Mouse (Mus musculus): ENCODE data around the gene Ush1g. TPM values are rescaled to one million over a fixed set of nuclear protein-coding genes. Genes with fewer than 3 reads are reported as not detected.

Gene Ush1g
- polyA plus RNA-seq, 1 experiment from 2014 or later = 0.16 TPM

GRCm38 (mm10) chr11:115290314-115290713 is 31.5 kb downstream of the Ush1g start:
- 91% methylated on average over 1 of the region's 1 CpGs for WGBS
- ATAC-seq (ENCODE audit: low FRiP score, low TSS enrichment) (no peak), DNase-seq (no peak)
- Histone ChIP-seq H3K36me3 (ENCODE audit: control insufficient read depth, insufficient read depth, low read length) (no peaks in the 10 kb centered on the region), H3K9ac (replicated peaks; ENCODE audit: low read length) (no peak overlapping the region), H3K27ac (replicated peaks; ENCODE audit: low read depth, low read length) (no peak overlapping the region), H3K4me2 (ENCODE audit: low read length) (no peak overlapping the region), H3K4me3 (replicated peaks; ENCODE audit: low read depth, low read length) (no peak overlapping the region), H3K27me3 (ENCODE audit: control insufficient read depth, insufficient read depth, low read length) (no peaks in the 10 kb centered on the region), H3K9me3 (ENCODE audit: control insufficient read depth, low read length) (no peaks in the 10 kb centered on the region), H3K4me1 (ENCODE audit: control insufficient read depth, insufficient read depth, low read length) (no peaks in the 10 kb centered on the region)

DNA sequence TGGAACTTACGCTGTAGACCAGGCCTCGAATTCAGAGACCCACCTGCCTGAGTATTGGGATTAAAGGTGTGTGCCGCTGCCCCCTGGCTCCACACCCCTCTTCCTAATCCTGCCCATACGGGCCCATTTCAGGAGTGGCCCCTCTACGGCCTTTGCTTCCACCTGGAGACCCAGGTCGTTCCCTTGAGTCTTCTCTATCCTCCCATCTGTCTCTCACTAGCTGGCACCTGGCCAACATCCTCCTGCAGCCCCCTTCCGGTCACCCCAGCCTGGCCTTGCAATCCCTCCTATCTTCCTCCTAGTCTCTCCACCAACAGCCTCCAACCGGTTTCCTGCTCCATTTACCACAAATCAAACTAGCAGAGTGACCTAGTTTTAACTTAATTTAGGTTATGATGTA is 32.0 kb downstream of the Ush1g start:
- Histone ChIP-seq H3K4me2 (ENCODE audit: low read length) (no peak overlapping the region), H3K4me3 (replicated peaks; ENCODE audit: low read depth, low read length) (no peak overlapping the region), H3K27ac (replicated peaks; ENCODE audit: low read depth, low read length) (no peak overlapping the region), H3K4me1 (ENCODE audit: control insufficient read depth, insufficient read depth, low read length) (no peaks in the 10 kb centered on the region), H3K27me3 (ENCODE audit: control insufficient read depth, insufficient read depth, low read length) (no peaks in the 10 kb centered on the region), H3K9ac (replicated peaks; ENCODE audit: low read length) (no peak overlapping the region), H3K9me3 (ENCODE audit: control insufficient read depth, low read length) (no peaks in the 10 kb centered on the region), H3K36me3 (ENCODE audit: control insufficient read depth, insufficient read depth, low read length) (no peaks in the 10 kb centered on the region)
- WGBS = 83% methylated on average over 8 of the region's 8 CpGs
- ATAC-seq (ENCODE audit: low FRiP score, low TSS enrichment) = no peak
- no peak for DNase-seq

GRCm38 (mm10) chr11:115288305-115288704 is 33.5 kb downstream of the Ush1g start:
- Histone ChIP-seq H3K36me3 (ENCODE audit: control insufficient read depth, insufficient read depth, low read length) (no peaks in the 10 kb centered on the region), H3K9ac (replicated peaks; ENCODE audit: low read length) (no peak overlapping the region), H3K4me3 (replicated peaks; ENCODE audit: low read depth, low read length) (no peak overlapping the region), H3K9me3 (ENCODE audit: control insufficient read depth, low read length) (no peaks in the 10 kb centered on the region), H3K27ac (replicated peaks; ENCODE audit: low read depth, low read length) (no peak overlapping the region), H3K27me3 (ENCODE audit: control insufficient read depth, insufficient read depth, low read length) (no peaks in the 10 kb centered on the region), H3K4me1 (ENCODE audit: control insufficient read depth, insufficient read depth, low read length) (no peaks in the 10 kb centered on the region), H3K4me2 (ENCODE audit: low read length) (no peak overlapping the region)
- ATAC-seq (ENCODE audit: low FRiP score, low TSS enrichment) (no peak), DNase-seq (no peak)
- 85% methylated on average over 2 of the region's 2 CpGs for WGBS

DNA sequence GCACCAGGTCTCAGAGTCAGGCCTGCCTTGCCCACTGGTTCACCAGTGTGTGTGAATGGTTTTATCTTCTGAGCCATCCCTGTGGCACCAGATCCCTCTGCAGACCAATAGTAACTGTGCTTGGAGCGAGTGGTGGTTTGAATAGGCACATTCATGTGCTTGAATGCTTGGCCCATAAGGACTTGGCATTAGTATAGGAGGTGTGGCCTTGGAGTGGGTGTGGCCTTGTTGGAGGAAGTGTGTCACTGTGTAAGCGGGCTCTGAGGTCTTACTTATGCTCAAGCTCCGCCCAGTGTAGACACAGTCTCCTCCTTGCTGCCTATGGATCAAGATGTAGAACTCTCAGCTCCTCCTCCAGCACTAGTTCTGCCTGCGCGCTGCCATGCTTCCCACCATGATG is 34.5 kb downstream of the Ush1g start:
- Histone ChIP-seq H3K36me3 (ENCODE audit: control insufficient read depth, insufficient read depth, low read length) (no peaks in the 10 kb centered on the region), H3K27ac (replicated peaks; ENCODE audit: low read depth, low read length) (no peak overlapping the region), H3K9me3 (ENCODE audit: control insufficient read depth, low read length) (no peaks in the 10 kb centered on the region), H3K4me2 (ENCODE audit: low read length) (no peak overlapping the region), H3K9ac (replicated peaks; ENCODE audit: low read length) (no peak overlapping the region), H3K27me3 (ENCODE audit: control insufficient read depth, insufficient read depth, low read length) (no peaks in the 10 kb centered on the region), H3K4me1 (ENCODE audit: control insufficient read depth, insufficient read depth, low read length) (no peaks in the 10 kb centered on the region), H3K4me3 (replicated peaks; ENCODE audit: low read depth, low read length) (no peak overlapping the region)
- DNase-seq (no peak), ATAC-seq (ENCODE audit: low FRiP score, low TSS enrichment) (no peak)
- 82% methylated on average over 5 of the region's 5 CpGs for WGBS

GRCm38 (mm10) chr11:115286201-115286993 is 35.4 kb downstream of the Ush1g start:
- WGBS = 75% methylated on average over 19 of the region's 19 CpGs
- no peaks in the 10 kb centered on the region for H3K4me1 ChIP-seq (ENCODE audit: control insufficient read depth, insufficient read depth, low read length)
- H3K27ac ChIP-seq (replicated peaks; ENCODE audit: low read depth, low read length) = peak overlapping the region; percentile 28; the same call in 1 of the 2 replicates
- H3K27me3 ChIP-seq (ENCODE audit: control insufficient read depth, insufficient read depth, low read length) = no peaks in the 10 kb centered on the region
- peak; percentile 50 for DNase-seq
- no peak overlapping the region for H3K4me2 ChIP-seq (ENCODE audit: low read length)
- H3K9me3 ChIP-seq (ENCODE audit: control insufficient read depth, low read length) = no peaks in the 10 kb centered on the region
- no peak for ATAC-seq (ENCODE audit: low FRiP score, low TSS enrichment)
- no peak overlapping the region for H3K4me3 ChIP-seq (replicated peaks; ENCODE audit: low read depth, low read length)
- H3K36me3 ChIP-seq (ENCODE audit: control insufficient read depth, insufficient read depth, low read length) = no peaks in the 10 kb centered on the region
- no peak overlapping the region for H3K9ac ChIP-seq (replicated peaks; ENCODE audit: low read length)

- H3K4me1 ChIP-seq (ENCODE audit: control insufficient read depth, insufficient read depth, low read length) = no peaks in the 10 kb centered on the region
- no peak for ATAC-seq (ENCODE audit: low FRiP score, low TSS enrichment)
- H3K27me3 ChIP-seq (ENCODE audit: control insufficient read depth, insufficient read depth, low read length) = no peaks in the 10 kb centered on the region
- no peak overlapping the region for H3K27ac ChIP-seq (replicated peaks; ENCODE audit: low read depth, low read length)
- no peak overlapping the region for H3K4me3 ChIP-seq (replicated peaks; ENCODE audit: low read depth, low read length)
- no peak overlapping the region for H3K9ac ChIP-seq (replicated peaks; ENCODE audit: low read length)
- WGBS = 64% methylated on average over 4 of the region's 4 CpGs
- H3K9me3 ChIP-seq (ENCODE audit: control insufficient read depth, low read length) = no peaks in the 10 kb centered on the region
- no peaks in the 10 kb centered on the region for H3K36me3 ChIP-seq (ENCODE audit: control insufficient read depth, insufficient read depth, low read length)
- no peak overlapping the region for H3K4me2 ChIP-seq (ENCODE audit: low read length)
- no peak for DNase-seq
Observed at GRCm38 (mm10) chr11:115285282-115285681, 36.6 kb downstream of the Ush1g start.

DNA sequence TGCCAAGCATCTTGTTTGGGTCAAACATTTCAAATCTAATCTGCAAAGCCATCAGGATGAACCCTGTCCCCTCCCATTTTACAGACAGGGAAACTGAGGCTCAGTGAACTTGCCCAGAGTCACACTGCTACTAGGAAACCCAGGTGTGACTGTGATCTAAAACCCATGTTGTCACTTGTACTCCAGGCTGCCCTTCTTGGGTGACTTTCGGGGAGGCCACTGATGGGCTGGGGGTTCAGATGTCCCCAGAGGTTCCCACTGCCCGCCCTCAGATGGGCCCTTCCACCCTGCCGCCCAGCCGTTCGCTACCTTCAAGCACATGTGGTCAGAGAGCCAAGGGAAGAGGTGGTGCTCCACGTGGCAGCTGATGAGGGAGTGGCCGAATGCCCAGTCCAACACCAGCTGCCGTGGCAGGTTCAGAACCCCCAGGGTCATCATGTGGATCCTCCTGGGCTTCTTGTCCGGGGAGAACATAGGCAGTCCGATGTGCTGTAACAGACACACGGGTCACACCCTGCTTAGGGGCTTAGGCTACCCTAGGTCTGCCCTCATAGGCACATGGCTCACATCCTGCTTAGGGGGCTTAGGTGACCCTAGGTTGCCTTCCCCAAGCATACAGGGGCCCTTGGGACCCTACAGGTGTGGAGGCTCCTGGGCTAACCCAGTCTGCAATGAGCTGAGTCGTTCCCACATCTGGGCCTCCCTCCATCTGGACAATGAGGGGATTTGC is 37.8 kb downstream of the Ush1g start:
- Histone ChIP-seq H3K27ac (replicated peaks; ENCODE audit: low read depth, low read length) (no peak overlapping the region), H3K4me3 (replicated peaks; ENCODE audit: low read depth, low read length) (no peak overlapping the region), H3K9ac (replicated peaks; ENCODE audit: low read length) (no peak overlapping the region), H3K9me3 (ENCODE audit: control insufficient read depth, low read length) (no peaks in the 10 kb centered on the region), H3K4me1 (ENCODE audit: control insufficient read depth, insufficient read depth, low read length) (no peaks in the 10 kb centered on the region), H3K4me2 (ENCODE audit: low read length) (no peak overlapping the region), H3K27me3 (ENCODE audit: control insufficient read depth, insufficient read depth, low read length) (no peaks in the 10 kb centered on the region), H3K36me3 (ENCODE audit: control insufficient read depth, insufficient read depth, low read length) (no peaks in the 10 kb centered on the region)
- no peak for DNase-seq
- WGBS = 86% methylated on average over 12 of the region's 12 CpGs
- ATAC-seq (ENCODE audit: low FRiP score, low TSS enrichment) = no peak

DNA sequence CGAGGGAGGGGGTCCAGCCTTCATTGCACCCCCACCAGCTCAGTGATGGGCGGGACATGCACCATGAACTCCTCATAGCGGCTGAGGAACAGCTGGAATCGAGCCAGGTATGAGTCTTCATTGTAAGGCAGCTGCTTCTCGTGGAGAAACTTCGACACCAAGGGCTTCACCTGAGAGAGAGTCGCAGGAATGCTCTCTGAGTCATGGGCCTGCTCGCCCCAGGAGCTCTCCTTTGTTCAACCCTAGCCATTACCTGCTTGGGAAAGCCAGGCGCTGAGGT is 38.4 kb downstream of the Ush1g start:
- H3K9ac ChIP-seq (replicated peaks; ENCODE audit: low read length) = no peak overlapping the region
- H3K27me3 ChIP-seq (ENCODE audit: control insufficient read depth, insufficient read depth, low read length) = no peaks in the 10 kb centered on the region
- WGBS = 78% methylated on average over 9 of the region's 9 CpGs
- H3K4me2 ChIP-seq (ENCODE audit: low read length) = no peak overlapping the region
- H3K9me3 ChIP-seq (ENCODE audit: control insufficient read depth, low read length) = no peaks in the 10 kb centered on the region
- no peak for DNase-seq
- no peak overlapping the region for H3K27ac ChIP-seq (replicated peaks; ENCODE audit: low read depth, low read length)
- no peak for ATAC-seq (ENCODE audit: low FRiP score, low TSS enrichment)
- H3K36me3 ChIP-seq (ENCODE audit: control insufficient read depth, insufficient read depth, low read length) = no peaks in the 10 kb centered on the region
- H3K4me1 ChIP-seq (ENCODE audit: control insufficient read depth, insufficient read depth, low read length) = no peaks in the 10 kb centered on the region
- no peak overlapping the region for H3K4me3 ChIP-seq (replicated peaks; ENCODE audit: low read depth, low read length)

All from midbrain, embryonic 14.5 days (tissue).